Mouse (Mus musculus) bone marrow, adult 2 months (tissue): Measurements from ENCODE around the gene Pnpla6.

Source experiments
- CTCF ChIP-seq: fragments of 200-500 bp; IDR thresholded peaks from 2 replicates; pipeline ENCODE4 v1.5.1; 2011; ENCODE audit warnings: low read length, control low read depth; ENCODE audit not compliant: control insufficient read depth, insufficient read depth
- POLR2A ChIP-seq: fragments of 200-500 bp; IDR thresholded peaks from 2 replicates; pipeline ENCODE4 v1.6.1; 2011; ENCODE audit warnings: low read depth, mild to moderate bottlenecking, control low read depth, low read length, borderline replicate concordance; ENCODE audit not compliant: control insufficient read depth

GRCm38 (mm10) chr8:3493845-3494208 lies 21.4 kb upstream of the Pnpla6 start:
- TF ChIP-seq POLR2A, result no peak
- no peak for TF ChIP-seq CTCF
